Mouse (Mus musculus) liver, embryonic 12.5 days (tissue): Measurements from ENCODE around the gene Doc2g. TPM values are rescaled to one million over a fixed set of nuclear protein-coding genes. Genes with fewer than 3 reads are reported as not detected.
"Not testable (repeated sequence)": the region's sequence is repeated elsewhere in the genome, so short reads cannot be mapped to it uniquely, and the experiment has no call there.

Experiments
- ATAC-seq: fragments of 200-750 bp; cut with Nextera tagmentation; 2 replicates; pipeline ENCODE4 v1.8.0; 2017; ENCODE audit warnings: moderate number of reproducible peaks, mild to moderate bottlenecking, moderate library complexity
- H3K27ac ChIP-seq: fragments of 300-500 bp; sonication (generic); 2 replicates; pipeline ENCODE4 v1.5.1; 2016; ENCODE audit warnings: mild to moderate bottlenecking
- H3K27me3 ChIP-seq: fragments of 300-500 bp; sonication (generic); replicated peaks from 2 replicates; pipeline ENCODE4 v1.6.1; 2016; ENCODE audit warnings: mild to moderate bottlenecking, moderate library complexity
- H3K36me3 ChIP-seq: fragments of 300-500 bp; sonication (generic); 2 replicates; pipeline ENCODE4 v1.6.1; 2016; ENCODE audit warnings: mild to moderate bottlenecking, moderate library complexity
- H3K4me1 ChIP-seq: fragments of 300-500 bp; sonication (generic); 2 replicates; pipeline ENCODE4 v1.6.1; 2016
- H3K4me2 ChIP-seq: fragments of 300-500 bp; sonication (generic); 2 replicates; pipeline ENCODE4 v1.6.1; 2016; ENCODE audit warnings: mild to moderate bottlenecking, moderate library complexity
- H3K4me3 ChIP-seq: fragments of 300-500 bp; sonication (generic); 2 replicates; pipeline ENCODE4 v1.5.1; 2016; ENCODE audit warnings: mild to moderate bottlenecking, moderate library complexity
- H3K9ac ChIP-seq: fragments of 300-500 bp; sonication (generic); 2 replicates; pipeline ENCODE4 v1.6.1; 2016; ENCODE audit warnings: mild to moderate bottlenecking, moderate library complexity
- H3K9me3 ChIP-seq: fragments of 300-500 bp; sonication (generic); replicated peaks from 2 replicates; pipeline ENCODE4 v1.6.1; 2016; ENCODE audit warnings: mild to moderate bottlenecking, moderate library complexity
- WGBS: fragments of 180-500 bp; shearing (Covaris S2); methylation state at CpG from one replicate; pipeline ENCODE4 v1.1.7; 2016; ENCODE audit not compliant: insufficient replicate concordance; 5-methylcytosine and 5-hydroxymethylcytosine counted together
- polyA plus RNA-seq: library from polyadenylated mRNA; unstranded; fragments of >200 nt; fragmentation: Nextera tagmentation; extraction: Ambion mirVana; gene quantifications from 2 replicates; pipeline ENCODE4 v1.2.1, GENCODE M21; 2016

Doc2g gene
- polyA plus RNA-seq, 1 experiment from 2014 or later, result 1.5 TPM

DNA sequence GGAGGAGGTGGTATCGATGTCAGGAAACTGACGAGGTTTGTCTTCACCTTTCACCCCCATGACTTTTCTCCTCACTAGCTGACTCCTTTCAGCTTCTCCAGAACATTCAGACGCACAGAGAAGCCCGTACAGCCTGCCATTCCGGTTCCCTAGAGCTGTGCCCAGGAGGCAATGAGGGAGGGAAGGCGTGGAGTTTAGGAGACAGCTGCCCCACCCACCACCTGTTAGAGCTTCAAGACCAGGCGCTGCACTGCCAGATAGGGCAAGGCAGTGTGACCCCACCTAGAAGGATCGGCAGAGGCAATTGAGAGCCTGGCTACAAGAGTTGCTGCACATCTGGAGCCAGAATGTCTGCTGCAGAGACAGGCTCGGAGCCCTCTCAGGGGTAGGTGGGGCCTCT is 30.9 kb upstream of the Doc2g start, which contains the start of gene Aldh3b2:
TSS of gene Aldh3b2 (plus strand) at position 100 of the 400 bp plus-strand sequence.
- peak; percentile 86 for ATAC-seq
- no peak within 1 kb of the TSS for H3K27ac ChIP-seq
- peak within 1 kb of the TSS; percentile 32 for H3K4me2 ChIP-seq

DNA sequence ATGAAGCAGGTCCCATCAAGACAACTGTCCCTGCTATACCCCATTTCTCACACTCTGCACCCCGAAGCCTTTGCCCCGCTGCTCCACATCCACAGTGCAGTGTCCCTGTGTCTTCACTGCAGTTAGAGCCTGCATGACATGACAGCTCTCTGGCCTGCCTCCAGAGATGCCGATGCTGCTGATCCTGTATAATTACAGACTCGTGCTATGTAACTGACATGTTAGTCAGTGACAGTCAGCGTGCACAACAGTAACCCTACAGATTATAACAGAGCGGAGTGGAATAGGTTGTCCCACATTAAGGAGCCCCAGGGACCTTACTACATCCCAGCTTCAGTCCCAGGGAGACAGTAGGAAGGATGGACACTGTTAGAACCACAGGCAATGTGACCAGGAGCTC is 28.5 kb upstream of the Doc2g start:
- not testable (repeated sequence) for H3K36me3 ChIP-seq, H3K9ac ChIP-seq, H3K4me2 ChIP-seq, H3K4me3 ChIP-seq, H3K27ac ChIP-seq, ATAC-seq, H3K9me3 ChIP-seq
- H3K4me1 ChIP-seq, result peaks cover 22% of the 10 kb centered on the region
- WGBS, result 75% methylated on average over 6 of the region's 6 CpGs
- peaks cover 18% of the 10 kb centered on the region for H3K27me3 ChIP-seq

More for the DNA sequence above, 30.9 kb upstream of the Doc2g start, which contains the start of gene Aldh3b2:
- Histone ChIP-seq H3K4me3 (no peak within 1 kb of the TSS), H3K9me3 (no peaks in the 10 kb centered on the region), H3K4me1 (peaks cover 25% of the 10 kb centered on the region), H3K27me3 (peaks cover 28% of the 10 kb centered on the region), H3K36me3 (no peaks in the 10 kb centered on the region), H3K9ac (0 out of 2 replicates have a peak within 1 kb of the TSS, but pooled peaks have one; percentile 22)
- 31% methylated on average over 9 of the region's 9 CpGs for WGBS

DNA sequence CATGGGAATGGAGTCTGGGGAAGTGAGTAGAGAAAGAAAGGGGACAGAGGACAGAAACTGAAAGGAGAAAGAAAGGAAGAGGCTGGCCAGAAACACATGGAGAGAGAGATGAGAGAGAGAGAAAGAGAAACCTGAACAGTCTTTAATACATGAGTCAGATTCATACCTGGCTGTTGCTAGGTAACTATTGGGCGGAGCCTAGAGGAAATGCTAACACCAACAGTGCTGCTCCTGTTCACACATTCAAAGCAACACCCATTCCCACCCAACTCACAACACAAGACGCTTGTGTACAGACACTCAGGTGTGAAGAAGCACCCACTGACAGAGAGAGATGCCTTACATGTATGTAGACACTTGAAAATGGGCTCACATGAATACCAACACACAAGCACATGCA is 27.2 kb upstream of the Doc2g start:
- Histone ChIP-seq H3K36me3 (no peaks in the 10 kb centered on the region), H3K27me3 (peaks cover 11% of the 10 kb centered on the region; the same call in 1 of the 2 replicates), H3K9ac (no peak overlapping the region), H3K4me3 (no peak overlapping the region), H3K4me2 (no peak overlapping the region), H3K9me3 (no peaks in the 10 kb centered on the region), H3K27ac (no peak overlapping the region), H3K4me1 (peaks cover 25% of the 10 kb centered on the region)
- WGBS, result 57% methylated on average over 2 of the region's 2 CpGs
- ATAC-seq, result no peak

DNA sequence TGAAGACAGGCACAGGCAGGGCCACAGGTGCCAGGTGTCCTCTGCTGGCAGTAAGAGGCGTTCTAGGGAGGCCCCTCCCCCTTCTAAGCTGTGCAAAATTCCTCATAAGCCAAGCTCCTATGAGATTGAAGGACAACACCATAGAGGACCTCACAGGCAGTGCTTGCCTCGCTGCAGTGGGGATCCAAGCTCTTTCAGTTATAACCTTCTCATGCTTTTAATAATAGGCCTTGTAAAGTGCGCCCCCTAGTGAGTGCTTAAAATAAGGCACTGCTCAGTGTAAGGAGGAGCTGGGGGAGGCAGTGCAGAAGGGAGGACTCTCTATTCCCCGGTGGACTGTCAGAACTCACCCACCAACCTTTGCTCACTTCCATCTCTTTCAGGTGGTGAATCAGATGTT is 22.8 kb upstream of the Doc2g start:
- Histone ChIP-seq H3K9me3 (no peaks in the 10 kb centered on the region), H3K4me1 (peaks cover 11% of the 10 kb centered on the region), H3K27ac (no peak overlapping the region), H3K36me3 (no peaks in the 10 kb centered on the region), H3K9ac (no peak overlapping the region), H3K4me2 (no peak overlapping the region), H3K27me3 (peaks cover 11% of the 10 kb centered on the region; the same call in 1 of the 2 replicates), H3K4me3 (no peak overlapping the region)
- ATAC-seq, result peak; percentile 58
- WGBS, result 15% methylated on average over 4 of the region's 4 CpGs

DNA sequence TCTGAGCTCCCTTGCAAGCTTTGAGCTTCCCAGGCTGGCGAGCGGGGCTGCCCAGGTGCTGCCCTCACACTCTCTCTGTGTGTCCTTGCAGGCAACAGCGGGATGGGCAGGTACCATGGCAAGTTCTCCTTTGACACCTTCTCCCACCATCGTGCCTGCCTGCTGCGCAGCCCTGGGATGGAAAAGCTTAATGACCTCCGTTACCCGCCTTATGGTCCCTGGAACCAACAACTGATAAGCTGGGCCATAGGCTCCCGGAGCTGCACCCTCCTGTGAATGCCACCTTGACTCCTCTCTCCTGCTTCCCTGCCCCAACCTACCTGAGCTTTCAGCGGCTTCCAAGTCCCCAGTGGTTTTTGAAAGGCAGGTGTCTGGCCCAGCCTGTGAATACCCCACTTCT is 22.2 kb upstream of the Doc2g start:
- Histone ChIP-seq H3K4me2 (no peak overlapping the region), H3K4me1 (peaks cover 18% of the 10 kb centered on the region), H3K27me3 (peaks cover 7% of the 10 kb centered on the region; the same call in 1 of the 2 replicates), H3K36me3 (no peaks in the 10 kb centered on the region), H3K9me3 (no peaks in the 10 kb centered on the region), H3K27ac (no peak overlapping the region), H3K4me3 (no peak overlapping the region), H3K9ac (no peak overlapping the region)
- 60% methylated on average over 9 of the region's 9 CpGs for WGBS
- no peak for ATAC-seq

DNA sequence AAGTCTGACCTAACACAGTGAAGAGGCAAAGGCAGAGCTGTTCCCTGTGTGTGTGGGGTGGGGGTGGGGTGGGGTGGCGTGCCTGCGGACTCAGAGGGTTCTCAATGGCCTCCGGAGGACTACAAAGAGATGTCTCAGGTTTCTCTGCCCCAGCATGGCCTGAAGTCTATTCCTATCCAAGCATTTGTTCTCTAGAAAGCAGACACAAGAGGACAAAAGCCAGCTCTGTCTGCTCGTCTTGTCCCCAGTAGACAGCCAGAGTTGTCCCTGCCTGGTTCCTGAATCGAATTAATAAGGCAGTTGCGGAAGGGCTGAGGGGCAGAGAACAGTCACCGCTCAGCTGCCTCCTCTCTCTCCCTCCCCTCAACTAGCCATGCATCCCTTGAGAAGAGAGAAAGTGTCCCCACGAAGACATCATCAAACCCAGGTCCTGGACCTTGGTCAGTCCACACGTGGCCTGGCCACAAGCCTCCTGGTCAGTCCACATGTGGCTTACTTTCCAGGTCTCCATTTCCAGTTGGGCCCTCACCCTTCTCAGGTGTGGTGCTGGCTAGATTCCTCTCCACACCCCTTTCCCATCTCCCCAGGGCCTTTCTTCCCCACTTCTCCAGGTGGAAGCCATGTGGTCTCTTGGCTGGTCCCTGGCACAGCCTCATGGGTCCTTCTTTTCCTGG is 19.4 kb upstream of the Doc2g start:
- Histone ChIP-seq H3K9me3 (no peaks in the 10 kb centered on the region), H3K36me3 (peaks cover 2% of the 10 kb centered on the region; the same call in 1 of the 2 replicates), H3K9ac (no peak overlapping the region), H3K4me2 (no peak overlapping the region), H3K4me1 (peaks cover 30% of the 10 kb centered on the region), H3K27me3 (no peaks in the 10 kb centered on the region; the same call in 1 of the 2 replicates), H3K27ac (no peak overlapping the region), H3K4me3 (no peak overlapping the region)
- no peak for ATAC-seq
- WGBS, result 59% methylated on average over 9 of the region's 9 CpGs

DNA sequence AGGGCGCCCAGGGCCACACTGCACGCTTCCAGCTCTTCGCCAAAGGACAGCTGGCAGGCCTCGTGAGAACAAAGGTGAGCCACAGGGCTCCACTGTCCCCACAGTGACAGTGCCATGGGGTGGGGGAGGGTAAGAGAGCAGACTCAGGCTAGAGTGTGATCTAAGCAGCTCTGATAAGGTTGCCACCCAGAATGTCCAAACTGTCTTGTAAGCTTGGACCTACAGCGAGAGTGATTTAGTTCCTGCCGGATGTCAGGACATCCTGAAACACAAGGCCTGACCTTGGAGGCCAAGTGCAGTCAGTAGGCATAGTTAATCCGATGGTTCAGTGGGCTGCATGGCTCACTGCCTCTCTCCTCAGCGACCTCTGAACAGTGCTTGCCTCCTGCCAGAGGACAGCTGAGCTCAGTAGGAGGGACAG is 17.8 kb upstream of the Doc2g start:
- peak; percentile 33 for ATAC-seq
- Histone ChIP-seq H3K36me3 (peaks cover 5% of the 10 kb centered on the region; the same call in 1 of the 2 replicates), H3K27ac (peak overlapping the region; percentile 49), H3K27me3 (no peaks in the 10 kb centered on the region; the same call in 1 of the 2 replicates), H3K9me3 (no peaks in the 10 kb centered on the region), H3K9ac (no peak overlapping the region), H3K4me3 (no peak overlapping the region), H3K4me2 (no peak overlapping the region; the same call in 1 of the 2 replicates), H3K4me1 (peaks cover 28% of the 10 kb centered on the region)
- 32% methylated on average over 8 of the region's 8 CpGs for WGBS

DNA sequence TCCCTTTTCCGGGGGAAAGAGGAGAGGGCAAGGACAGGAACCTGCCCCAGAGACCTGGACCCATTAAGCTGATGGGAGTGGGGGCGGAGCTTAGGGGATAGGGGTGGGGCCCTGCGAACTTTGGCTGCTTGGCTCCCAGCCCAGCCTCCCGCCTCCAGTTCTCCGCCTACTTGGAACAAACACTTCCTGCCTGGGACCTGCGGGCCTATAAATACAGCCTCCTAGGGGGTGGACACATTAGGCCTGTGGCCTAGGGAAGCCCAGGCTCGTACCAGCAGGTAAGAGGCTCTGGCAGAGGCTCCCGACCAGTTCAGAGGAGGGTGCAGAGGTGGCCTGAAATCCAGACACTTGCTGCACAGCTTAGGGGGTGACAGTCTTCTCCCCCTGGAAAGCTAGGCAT is 16.8 kb upstream of the Doc2g start, which contains the start of gene Acy3:
TSS of gene Acy3 (plus strand) at position 237 of the 400 bp plus-strand sequence.
- Histone ChIP-seq H3K9me3 (no peaks in the 10 kb centered on the region), H3K9ac (0 out of 2 replicates have a peak within 1 kb of the TSS, but pooled peaks have one; percentile 2), H3K27me3 (no peaks in the 10 kb centered on the region), H3K27ac (peak within 1 kb of the TSS; percentile 49), H3K4me1 (peaks cover 27% of the 10 kb centered on the region), H3K4me2 (peak within 1 kb of the TSS; percentile 21), H3K4me3 (no peak within 1 kb of the TSS), H3K36me3 (peaks cover 5% of the 10 kb centered on the region; the same call in 1 of the 2 replicates)
- ATAC-seq, result peak; percentile 62
- 18% methylated on average over 8 of the region's 8 CpGs for WGBS

DNA sequence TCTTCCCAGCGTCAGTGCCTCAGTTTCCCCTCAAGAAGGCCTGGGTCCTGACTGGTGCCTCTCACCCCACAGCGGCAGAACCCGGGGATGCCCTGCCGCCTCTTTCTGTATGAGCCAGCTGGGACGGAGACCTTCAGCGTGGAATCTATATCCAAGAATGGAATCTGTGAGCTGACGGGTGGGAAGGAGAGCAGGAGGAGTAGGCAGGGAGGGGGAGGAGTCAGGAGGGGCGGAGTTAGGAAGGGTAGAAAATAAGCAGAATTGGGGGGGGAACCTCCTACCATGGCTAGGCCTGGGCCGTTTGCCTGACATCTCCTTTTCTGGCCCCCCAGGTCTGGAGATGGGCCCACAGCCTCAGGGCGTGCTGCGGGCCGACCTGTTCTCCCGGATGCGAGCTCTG is 15.0 kb upstream of the Doc2g start:
- WGBS, result 85% methylated on average over 14 of the region's 14 CpGs
- Histone ChIP-seq H3K27ac (no peak overlapping the region), H3K9ac (no peak overlapping the region), H3K9me3 (no peaks in the 10 kb centered on the region), H3K27me3 (peaks cover 15% of the 10 kb centered on the region), H3K4me1 (peaks cover 33% of the 10 kb centered on the region), H3K4me3 (no peak overlapping the region), H3K36me3 (peaks cover 5% of the 10 kb centered on the region; the same call in 1 of the 2 replicates), H3K4me2 (no peak overlapping the region)
- no peak for ATAC-seq

DNA sequence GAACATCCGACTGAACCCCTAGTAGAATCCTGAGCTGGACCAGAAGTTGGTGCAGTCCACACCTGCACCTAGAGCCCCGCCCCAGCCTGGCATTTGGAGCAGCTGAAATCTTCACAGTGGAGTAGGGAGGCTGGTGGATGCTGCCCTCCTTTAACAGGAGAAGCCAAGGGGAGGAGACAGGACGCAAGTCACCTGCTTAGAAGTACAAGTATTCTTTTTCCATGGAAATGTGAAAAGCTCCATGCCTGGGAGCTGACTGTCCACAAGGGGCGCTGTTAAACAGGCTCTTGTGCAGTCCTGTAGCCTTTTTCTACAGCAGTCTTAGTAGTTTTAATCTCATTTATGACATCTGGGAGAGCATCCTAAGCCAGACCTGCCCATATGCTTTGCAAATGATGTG is 14.4 kb upstream of the Doc2g start:
- H3K9me3 ChIP-seq, result no peaks in the 10 kb centered on the region
- peaks cover 19% of the 10 kb centered on the region for H3K27me3 ChIP-seq

DNA sequence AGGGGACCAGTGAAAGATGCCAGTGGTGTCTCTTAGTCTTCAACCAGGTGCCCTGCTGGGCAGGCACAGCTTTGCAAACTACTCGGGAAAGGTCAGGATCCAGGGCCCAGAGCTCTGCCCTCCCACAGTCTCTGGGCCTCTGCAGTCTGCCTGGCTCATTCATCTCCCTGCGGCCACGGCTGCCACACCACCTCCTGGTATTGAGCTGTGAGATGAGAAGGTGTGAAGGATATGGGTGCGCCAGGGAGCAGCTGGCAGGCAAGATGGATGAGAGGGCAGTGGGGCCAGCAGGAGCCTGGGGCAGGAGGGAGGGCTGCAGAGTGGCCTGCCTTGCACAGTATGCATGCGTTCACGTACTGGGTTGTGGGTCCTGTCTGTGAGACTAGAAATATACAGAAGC is 12.3 kb upstream of the Doc2g start:
- no peak for ATAC-seq
- WGBS, result 55% methylated on average over 6 of the region's 6 CpGs
- H3K27ac ChIP-seq, result no peak overlapping the region

More for the DNA sequence above, 14.4 kb upstream of the Doc2g start:
- H3K4me2 ChIP-seq, result no peak overlapping the region
- 84% methylated on average over 4 of the region's 4 CpGs for WGBS
- no peak overlapping the region for H3K27ac ChIP-seq
- peaks cover 5% of the 10 kb centered on the region; the same call in 1 of the 2 replicates for H3K36me3 ChIP-seq
- H3K4me1 ChIP-seq, result peaks cover 33% of the 10 kb centered on the region
- H3K4me3 ChIP-seq, result no peak overlapping the region
- no peak overlapping the region for H3K9ac ChIP-seq
- ATAC-seq, result no peak

DNA sequence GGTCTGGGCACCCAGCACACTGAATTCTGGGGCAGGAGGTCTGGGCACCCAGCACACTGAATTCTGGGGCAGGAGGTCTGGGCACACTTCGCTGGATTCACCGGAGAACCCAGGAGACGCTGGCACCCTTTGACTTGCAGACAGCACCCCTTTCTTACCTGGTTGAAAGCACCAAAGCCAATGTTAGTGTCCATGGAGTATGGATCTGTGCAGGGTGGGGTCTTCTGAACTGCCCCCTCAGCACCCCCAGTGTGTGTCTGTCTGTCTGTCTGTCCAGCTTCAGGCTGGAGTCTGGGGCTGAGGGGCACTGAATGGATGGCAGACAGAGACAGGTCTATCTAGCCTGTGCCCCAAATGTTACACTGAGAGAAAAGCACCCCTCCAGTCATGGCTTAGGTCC is 11.6 kb upstream of the Doc2g start:
- Histone ChIP-seq H3K4me2 (no peak overlapping the region), H3K4me3 (no peak overlapping the region), H3K27me3 (peaks cover 28% of the 10 kb centered on the region), H3K4me1 (peaks cover 15% of the 10 kb centered on the region), H3K36me3 (peaks cover 5% of the 10 kb centered on the region; the same call in 1 of the 2 replicates), H3K27ac (no peak overlapping the region), H3K9ac (no peak overlapping the region), H3K9me3 (no peaks in the 10 kb centered on the region)
- no peak for ATAC-seq
- 86% methylated on average over 3 of the region's 3 CpGs for WGBS

More for the DNA sequence above, 12.3 kb upstream of the Doc2g start:
- Histone ChIP-seq H3K4me1 (peaks cover 23% of the 10 kb centered on the region), H3K4me3 (no peak overlapping the region), H3K36me3 (peaks cover 5% of the 10 kb centered on the region; the same call in 1 of the 2 replicates), H3K9ac (no peak overlapping the region), H3K9me3 (no peaks in the 10 kb centered on the region), H3K27me3 (peaks cover 24% of the 10 kb centered on the region), H3K4me2 (no peak overlapping the region)
